Mouse (Mus musculus) cerebellum, adult 18-20 months (tissue): ENCODE measurements at regions not wholly inside any gene's neighbourhood (a gene's known extent, or its start where the extent isn't known, plus 50 kb on each side); places are given as distances from the start of the nearest gene placed in this dataset.

Experiments used
- DNase-seq, 2 experiments: peaks; one replicate each; pipeline ENCODE4 v3.0.0; 2021

DNA sequence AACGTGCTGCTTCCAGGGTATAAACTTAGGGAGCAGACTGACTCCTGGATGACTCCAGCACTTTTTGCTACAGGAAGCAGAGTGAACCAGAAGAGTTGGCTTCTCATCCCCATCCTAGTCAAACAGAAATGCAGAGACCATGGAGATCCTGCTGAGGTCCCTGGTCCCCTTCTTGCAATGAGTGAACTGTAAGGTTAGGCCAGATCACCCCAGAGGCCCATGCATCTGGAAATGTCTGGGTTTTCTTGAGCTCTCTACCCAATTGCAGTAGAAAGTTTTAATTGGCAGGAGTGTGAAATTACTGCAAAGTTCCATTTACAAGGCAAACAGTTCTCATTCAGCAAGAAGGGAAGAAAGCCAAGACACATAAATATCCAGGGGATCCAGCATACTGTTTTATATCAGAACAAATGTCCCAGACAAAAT is 101.8 kb downstream of the Kctd12 start:
- DNase-seq: no peak

DNA sequence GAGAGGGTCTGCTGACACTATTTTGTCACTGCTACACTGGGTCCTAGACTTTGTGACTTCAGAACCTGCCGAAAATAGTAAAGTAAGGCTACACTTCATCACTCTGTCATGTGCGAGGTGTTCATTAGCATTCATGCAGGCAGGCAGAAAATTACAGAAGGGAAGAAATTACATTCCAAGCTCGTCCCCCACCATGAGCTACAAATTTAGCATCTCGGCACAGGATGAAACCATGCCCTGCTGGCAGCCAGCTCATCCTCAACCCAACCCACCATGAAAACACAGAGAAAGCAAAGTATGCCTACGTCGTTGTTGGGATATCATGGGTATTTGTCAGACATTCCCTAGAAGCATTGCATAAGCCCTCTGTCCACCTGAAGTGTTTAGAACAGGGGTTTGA is 103.9 kb downstream of the Kctd12 start:
- no peak for DNase-seq

DNA sequence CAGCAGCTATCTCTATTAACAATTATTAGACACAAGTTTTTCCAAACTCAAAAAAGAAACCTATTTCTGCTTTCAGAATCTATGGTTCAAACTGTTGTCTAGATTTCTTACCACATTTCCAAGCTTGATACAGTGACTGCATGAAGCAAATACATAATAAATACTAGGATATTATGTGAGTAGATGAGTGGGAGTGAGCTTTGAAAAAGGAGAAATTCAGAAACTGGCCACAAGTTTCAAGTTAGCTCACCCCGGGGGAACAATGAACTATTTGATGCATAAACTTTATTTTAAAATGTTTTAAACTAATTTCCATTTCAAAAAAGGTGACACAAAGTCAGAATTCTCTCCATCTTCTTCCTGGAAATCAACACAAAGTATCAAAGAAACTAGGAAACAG is 114.3 kb downstream of the Kctd12 start:
- DNase-seq: no peak

DNA sequence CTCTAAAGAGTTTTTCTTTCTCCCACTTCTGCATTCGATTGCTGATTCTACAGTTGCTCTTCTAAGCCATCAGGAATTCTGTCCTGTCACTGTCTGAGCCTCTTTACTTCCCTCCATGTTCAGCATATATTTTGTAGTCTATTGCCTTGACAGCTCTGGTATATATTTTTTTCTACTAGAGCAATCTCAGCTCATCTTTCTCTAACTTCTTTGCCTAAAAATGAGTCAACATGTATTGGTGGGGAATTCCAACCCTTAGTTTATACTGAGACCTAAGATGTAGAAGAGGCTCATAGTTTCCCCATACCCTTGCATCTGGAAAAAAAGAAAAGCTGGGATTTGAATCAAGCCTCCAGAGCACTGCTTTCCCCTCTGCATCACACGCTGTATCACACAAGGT is 114.7 kb downstream of the Kctd12 start:
- DNase-seq: no peak

DNA sequence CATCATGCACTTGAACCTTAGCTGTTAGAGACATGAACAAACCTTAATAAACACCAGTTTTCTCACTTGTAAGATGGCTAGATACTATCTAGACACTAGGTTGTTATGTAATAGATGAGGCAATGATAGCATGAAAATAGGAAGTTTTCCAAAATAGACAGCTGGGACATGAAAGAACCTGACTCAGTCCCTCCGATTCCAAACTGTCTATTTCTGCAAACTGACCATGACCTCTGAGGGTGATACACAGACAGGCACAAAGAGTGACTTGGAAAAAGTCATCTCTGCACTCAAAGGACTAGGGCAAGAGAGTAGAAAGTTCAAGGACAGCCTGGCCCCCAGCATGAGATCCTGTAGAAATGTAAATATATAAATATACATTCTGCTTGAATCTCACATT is 115.9 kb downstream of the Kctd12 start:
- no peak for DNase-seq

DNA sequence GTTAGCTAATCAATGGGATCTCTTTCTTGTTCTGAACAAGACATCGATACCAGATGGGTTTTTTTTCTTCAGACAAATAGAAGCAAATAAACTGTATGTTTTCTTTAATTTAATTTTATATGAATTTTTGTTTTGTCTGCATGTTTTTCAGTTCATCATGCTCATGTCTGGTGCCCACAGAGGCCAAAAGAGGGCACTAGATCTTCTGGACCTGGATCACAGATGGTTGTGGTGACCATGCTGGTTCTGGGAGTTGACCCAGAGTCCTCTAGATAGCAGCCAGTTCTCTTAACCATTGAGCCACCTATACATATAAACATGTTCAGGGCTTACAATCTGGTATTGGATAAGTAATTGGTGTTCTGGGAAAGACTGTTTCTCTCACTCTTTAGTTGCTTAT is 120.7 kb downstream of the Kctd12 start:
- no peak for DNase-seq

DNA sequence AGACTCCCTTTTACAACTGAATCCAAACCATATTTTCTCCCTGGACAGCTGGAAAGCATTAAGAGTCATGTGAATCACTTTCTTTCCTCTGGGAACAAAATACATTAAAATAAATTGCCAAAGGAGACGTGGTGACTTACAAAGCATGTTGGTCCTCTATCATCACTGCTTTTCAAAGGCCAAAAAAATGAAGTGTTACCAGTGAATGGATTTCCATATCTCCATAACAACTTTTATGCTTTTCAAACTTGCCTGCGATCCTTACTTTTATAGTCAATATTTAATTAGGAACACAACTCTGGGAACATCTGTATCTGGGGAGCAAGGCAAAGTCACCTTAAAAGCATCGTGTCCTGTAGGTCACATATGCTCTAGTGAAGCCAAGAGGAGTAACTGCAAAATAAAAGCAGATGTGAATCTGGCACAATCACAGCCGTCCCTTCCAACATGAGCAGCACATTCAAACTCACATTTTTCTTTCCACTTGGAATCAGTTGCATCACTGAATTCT is 123.0 kb downstream of the Kctd12 start:
- no peak for DNase-seq

DNA sequence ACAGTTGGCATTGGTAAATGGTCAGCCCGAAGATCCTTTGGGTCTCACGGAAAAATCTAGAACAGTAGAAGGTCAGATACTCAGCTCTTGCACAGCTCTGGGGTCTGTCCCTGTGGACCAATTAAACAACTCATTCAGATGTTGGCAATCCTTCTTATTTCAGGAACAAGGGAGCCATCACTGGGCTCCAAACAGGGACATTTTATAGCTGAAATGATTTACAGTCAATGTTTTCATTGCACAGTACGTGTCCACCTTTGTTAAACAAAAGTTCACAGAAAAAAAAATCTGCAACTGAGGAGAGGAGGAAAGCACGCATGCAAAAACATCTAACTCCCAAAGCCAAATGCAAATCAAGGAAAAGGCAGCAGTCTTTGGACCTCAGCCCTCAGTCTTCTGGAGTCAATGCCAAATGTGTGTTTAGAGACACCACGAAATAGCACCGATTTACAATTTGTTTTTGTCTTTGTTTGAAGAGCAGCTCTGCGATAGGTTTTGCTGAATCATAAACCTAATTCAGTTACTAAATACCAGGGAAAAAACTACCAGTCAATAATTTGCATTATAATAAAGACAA is 127.1 kb downstream of the Kctd12 start:
- DNase-seq: no peak

DNA sequence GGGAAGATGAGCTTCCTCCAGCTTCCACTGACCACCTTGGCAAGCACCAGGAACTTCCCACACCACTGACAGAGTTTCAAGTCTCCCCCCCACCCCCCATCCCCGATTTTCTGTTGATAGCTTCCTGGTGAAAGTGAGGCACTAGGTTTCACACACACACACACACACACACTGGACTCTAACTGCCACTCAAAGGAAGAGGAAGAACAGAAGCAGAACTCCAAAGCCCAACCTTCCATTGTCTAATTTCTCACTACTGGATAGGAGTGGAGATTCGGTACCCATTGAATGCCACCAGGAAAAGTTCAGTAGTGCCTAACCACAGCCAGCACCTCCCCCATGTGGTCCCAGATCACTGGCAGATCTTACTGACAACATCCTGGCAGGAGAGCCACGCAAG is 138.7 kb downstream of the Kctd12 start:
- DNase-seq: no peak

DNA sequence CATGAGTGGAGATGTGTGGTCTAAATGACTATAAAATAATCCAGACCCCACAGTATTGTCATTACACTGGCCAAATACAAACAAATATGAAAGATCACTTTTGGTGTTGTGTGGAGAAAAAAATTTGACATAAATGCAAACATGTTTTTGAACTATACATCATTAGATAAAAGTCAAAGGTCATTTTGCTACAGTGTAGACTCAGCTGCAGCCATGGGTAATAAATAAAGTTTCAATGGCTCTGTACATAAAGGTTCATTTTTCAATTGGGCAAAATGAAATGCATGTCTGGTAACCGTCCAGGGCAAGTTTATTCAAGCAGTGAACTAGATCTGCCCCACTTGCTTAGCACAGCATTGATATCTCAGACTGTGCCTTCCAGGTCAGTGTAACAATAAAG is 144.8 kb downstream of the Kctd12 start:
- DNase-seq: no peak

DNA sequence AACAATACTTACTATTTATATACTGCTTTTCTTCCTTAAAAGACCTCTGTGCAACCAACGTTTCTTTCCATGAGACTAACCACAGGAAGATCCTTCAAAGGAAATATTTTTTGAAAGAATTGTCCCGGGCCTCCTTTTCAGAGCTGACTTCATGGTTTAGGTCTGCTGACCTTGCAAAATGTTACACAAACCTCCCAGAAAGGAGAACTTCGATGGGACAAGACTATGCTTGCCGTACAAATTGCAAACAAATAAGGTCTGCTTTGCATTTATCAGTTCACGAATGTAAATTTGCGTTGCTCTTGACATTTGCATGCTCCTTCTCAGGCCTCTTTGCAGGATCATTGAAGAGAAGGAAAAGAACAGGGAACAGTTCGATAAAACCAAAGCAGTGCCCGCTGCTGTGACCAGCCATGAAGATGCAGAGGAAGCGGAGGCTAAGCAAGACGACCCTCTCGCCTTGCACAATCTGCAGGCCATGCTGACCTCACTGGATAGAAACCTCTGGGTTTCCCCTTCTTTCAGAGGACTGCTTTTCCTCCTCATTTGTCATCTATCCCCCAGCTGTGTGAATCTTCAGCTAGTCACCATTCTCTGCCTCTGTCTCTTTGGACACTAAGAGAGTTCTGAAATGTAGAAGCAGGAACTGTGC is 147.2 kb downstream of the Kctd12 start:
- no peak for DNase-seq

DNA sequence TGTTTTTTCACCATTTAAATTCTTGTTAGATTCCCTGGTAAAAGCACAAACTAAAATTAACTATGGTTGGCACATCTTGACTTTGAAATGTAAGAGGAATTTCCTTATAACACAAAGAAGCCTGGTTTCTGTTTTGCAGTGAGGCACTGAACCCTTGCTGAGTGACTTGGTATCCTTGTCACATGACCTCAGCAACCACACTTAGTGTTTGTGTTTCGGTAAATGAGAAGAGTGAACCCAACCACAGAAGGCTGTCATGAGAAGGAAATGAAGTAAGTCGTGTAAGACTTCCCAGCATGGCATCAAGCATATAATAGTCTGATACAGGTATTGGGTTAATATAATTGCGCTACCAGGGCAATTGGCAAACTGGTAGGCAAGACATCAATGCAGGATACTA is 154.0 kb downstream of the Kctd12 start:
- DNase-seq: no peak

DNA sequence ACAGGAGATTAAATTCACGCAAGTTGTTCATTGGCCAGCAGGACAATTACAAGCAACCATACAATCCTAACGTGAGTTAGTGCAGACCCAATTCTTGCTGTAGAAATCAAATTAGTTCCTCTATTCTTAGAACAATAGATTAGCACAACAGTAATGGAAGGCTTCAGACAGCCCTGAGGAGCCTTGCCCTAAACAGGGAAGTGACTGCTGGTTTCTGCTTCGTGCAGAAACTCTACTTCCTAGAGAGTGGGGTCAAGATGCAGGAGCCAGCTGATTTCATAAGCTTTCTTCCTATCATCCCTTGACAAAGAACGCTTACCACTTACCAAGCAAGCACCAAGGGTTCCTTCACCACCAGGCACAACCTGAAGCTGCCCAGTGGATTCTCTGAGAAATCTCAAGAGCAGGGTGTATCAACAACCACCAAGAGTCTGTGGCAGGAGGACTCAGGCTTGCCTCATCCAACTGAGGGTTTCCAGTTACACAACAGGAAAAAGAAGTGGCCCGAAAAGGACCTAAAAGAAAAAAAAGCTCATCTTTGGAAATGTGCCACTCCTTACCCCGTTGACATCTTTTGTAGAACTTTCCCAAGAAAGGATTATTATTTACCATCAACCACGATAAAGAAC is 154.6 kb downstream of the Kctd12 start:
- no peak for DNase-seq

DNA sequence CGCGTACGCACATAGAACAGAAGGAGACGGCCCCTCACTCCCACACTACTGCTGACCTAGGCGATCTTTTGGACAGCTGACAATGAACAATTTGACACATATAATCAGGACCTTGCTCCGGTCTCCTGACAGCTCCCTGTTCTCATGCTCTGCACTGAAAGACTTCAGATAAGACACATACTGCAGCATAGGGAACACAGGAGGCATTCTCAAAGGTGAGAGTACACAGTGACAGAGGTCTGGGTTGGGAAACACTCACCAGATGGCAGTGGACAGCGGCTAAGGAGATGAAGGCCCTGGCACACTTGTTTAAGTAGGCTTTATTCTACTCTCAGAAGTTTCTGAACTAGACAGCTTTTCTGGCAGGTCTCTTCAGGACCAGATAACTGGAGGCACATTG is 156.9 kb downstream of the Kctd12 start:
- DNase-seq: no peak

DNA sequence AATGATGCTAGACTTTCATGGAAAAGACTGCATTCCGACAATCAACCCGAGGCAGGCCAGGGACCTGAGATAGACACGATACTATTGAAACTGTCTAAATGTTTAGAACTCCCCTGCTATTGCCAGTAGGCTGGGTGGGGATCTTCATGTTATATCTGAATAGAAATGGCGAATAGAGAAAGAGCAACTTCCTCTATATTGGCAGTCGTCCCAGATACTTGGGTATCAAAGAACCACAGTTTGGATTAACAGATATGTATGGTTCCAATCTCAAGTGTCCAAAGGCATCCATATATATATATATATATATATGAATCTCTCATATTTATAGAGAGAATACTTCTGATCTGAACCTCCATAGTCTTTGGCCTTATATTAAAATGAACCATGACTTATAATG is 161.8 kb downstream of the Kctd12 start:
- DNase-seq: no peak

DNA sequence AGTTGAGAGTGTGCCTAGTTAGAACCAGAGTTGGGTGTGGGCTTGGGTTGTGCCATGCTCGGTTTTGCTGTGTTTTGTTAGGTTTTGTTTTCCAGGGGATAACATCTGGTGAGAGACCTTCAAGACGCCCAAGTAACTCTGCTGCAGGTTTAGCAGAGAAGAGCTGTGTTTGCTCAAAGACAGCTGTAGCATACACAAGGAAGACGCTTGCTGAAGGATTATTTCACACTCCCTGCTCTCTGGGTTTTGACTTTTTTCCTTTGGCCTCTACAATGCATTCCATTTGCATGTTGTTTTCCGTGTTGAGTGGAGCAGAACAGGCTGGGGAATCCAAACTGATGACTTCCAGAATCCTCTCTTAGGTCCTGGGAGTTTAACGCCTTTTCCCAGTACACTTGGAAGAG is 170.8 kb downstream of the Kctd12 start:
- no peak for DNase-seq

DNA sequence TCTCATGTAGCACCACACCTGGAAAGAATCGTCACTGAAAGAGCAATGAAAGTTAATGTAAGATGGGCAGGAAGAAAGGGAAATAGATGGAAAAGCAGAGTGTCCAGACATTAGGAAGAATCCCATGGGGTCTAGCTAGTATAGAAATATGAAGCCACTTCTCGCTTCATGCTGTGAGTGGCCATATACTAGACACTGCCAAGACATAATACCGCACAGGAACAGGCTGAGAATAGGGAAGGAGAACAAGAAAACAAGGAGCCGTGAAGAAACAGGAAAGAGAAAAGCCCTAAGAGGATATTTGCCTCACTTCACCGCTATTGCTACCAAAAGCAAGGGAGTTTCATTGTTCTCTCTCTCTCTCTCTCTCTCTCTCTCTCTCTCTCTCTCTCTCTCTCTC is 171.4 kb downstream of the Kctd12 start:
- no peak for DNase-seq

DNA sequence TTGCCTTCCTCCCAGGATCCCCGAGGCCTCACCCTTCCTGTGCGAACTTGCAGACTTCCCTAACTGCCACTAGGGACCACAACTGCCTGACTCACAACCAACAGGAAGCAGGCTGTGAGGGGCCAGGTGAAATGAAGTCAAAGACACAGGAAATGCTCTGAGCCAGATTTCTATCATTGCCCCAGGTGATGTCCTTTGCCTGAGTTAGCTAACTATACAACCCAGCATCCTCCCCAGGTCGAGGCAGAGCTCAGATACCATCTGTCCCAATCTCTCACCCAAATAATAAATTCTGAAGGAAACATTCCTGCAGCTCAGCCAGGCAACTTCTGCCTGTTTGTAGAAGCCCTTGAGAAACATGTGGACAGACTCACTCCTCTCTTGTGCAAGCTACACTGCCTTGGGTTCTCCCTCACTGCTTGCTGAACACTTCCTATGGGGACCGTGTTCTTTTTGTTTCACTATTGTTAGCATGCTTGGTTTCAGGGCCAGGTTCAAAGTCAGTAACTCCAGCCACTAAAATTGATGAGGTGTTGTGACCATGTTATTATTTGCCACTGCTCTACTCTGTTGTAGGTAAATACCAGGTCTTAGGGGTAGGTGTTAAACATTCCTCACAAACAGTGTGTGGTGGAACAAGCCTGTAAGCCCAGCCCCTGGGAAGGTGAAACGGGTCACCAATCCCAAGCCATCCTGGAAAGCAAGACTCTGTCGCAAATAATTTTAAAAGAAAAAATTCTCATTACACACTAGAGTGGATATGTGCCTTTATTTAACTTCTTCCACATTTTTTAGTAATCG is 172.1 kb downstream of the Kctd12 start:
- DNase-seq: no peak

DNA sequence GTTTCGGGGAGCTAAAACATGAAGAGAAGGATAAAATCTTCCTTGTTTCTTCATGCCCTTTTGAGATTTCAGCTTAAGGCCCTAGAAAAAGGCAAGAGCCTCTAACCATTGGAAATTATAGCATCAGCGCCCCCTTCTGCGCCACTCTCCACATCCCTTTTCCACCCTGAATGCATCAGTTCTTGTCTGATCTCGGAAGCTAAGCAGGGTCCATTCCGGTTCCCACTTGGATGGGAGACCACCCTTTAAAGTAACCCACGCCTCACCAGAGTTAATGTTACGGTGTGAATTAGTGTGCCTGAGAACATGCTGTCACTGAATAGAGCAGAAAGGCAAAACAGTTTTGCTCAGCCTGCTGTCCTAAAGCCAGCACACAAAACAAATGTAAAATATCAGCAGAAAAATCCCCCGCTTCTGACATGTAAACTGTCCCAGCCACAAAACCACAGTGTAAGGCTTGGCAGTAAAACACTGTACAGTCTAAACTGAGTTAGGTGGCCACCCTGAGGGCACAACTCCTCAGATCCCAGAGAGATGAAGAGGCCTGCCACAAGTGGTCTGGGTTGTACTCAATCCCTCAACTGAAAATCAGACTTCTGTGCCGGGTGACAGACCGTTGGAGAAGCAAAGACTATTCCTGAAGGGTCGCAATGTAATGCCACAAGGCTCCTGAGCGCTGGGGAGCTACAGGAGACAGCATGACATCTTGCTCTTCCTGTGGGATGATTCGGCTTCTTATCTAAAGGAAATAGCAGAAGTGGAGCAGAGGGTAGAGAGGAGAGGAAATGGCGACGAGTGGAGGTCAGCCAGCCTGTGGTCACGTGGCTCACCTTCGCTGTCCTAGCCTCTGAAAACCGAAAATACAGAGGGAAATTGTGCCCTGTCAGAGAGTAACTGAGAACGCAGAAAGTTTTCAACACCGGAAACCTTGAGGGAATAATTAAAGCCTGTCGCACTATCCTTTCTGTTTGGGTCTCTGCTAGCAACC is 176.2 kb downstream of the Kctd12 start:
- no peak for DNase-seq

DNA sequence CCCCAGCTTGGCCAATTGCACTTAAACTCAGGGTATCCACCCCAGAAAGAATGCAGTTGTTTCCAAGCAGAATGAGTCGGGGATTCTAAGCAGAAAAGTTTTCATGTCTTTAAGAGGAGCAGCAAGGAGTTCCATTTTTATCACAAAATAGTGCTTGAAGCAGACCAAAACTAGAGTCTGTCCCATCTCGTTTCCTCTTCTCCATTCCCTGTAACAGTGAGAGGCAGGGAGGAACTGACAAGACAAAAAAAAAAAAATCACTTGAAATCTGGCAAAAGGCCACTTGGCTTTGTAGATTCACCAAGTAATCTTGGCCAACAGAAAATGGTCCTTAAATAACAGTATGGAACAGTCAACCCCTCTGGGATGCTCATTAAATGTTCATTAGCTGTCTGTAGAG is 186.8 kb downstream of the Kctd12 start:
- DNase-seq: no peak

DNA sequence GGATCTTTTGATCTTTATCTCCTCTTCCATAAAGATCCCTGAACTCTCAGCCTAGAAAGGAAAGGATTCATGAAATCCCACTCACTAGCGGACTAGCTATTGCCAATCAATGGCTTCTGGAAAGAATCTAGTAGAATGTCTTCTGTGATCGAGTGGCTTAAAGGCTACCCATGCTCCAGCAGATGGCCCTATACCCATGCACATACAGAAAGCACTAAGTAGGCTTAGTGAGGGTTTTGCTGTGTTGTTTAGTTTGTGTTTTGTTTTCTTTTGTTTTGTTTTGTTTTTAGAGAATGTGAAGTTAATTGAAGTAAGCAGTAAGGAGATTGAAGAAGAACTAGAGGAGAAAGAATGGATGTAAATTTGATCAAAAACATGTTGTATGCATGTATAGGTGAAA is 187.5 kb downstream of the Kctd12 start:
- peak in 1 of 2 experiments; percentile 4 for DNase-seq

DNA sequence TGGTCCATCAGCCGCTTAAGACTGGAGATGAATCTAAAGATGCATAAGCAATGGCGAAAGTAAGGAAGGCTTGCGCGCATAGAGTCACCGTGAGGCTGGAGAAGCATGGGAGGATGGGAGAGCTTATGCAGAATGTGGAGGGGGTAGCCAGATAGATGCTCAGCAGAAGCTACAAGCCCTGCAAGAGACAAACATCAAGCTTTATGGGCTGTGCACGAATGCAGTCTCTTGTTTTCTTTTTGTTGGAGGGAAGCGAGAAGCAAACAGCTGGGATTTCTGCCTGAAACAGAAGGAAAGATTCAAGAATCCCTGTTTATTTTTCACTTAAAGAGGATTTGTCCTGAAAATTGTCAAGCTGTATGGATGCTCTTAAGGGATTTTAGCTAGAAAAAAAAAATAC is 188.7 kb downstream of the Kctd12 start:
- no peak for DNase-seq
